Mouse (Mus musculus): ENCODE data around the gene Mtor.

DNA sequence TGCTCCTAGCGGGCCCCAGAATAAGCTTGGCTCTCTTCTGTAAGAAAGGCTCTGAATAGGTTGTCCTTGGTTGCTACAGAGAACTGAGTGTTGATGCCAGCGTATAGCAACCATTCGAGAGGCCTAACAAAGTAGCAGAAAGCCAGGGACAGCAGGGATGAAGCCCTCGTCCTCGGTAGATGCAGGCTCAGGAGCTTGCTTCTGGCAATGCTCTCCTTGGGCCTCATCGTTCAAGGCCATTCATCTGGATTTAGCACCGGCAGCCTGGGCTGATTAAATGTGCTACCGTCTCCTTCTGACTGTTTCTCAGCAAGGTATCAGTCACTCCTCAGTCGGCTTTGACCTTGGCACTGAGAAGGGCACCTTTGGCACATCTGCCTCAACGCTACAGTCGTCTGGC is 19.3 kb upstream of the Mtor start:
- TF ChIP-seq CTCF (IDR thresholded peaks at IDR 0.05; ENCODE audit: insufficient read depth, low read length), result no peak
- TF ChIP-seq POLR2A (IDR thresholded peaks at IDR 0.05; ENCODE audit: borderline replicate concordance, extremely low read depth, low read depth, low read length), result no peak

All from lung, adult 2 months (tissue).